Mouse (Mus musculus) kidney, adult 2 months (tissue): ENCODE data around the gene Dnah7c. TPM values are rescaled to one million over a fixed set of nuclear protein-coding genes. Genes with fewer than 3 reads are reported as not detected.
"Not testable (repeated sequence)": the region's sequence is repeated elsewhere in the genome, so short reads cannot be mapped to it uniquely, and the experiment has no call there.

Source experiments
- DNase-seq: peaks from one replicate; pipeline ENCODE4 v3.0.0; 2021
- H3K27ac ChIP-seq: fragments of 200-500 bp; 2 replicates; pipeline ENCODE4 v1.5.1; 2012; ENCODE audit warnings: low read depth, low read length, control low read depth, inconsistent platforms; ENCODE audit not compliant: insufficient read depth
- H3K27me3 ChIP-seq: fragments of 200-500 bp; replicated peaks from 2 replicates; pipeline ENCODE4 v1.6.1; 2012; ENCODE audit warnings: mild to moderate bottlenecking, moderate library complexity, low read length, inconsistent platforms; ENCODE audit not compliant: control insufficient read depth, insufficient read depth
- H3K36me3 ChIP-seq: fragments of 200-500 bp; 2 replicates; pipeline ENCODE4 v1.6.1; 2012; ENCODE audit warnings: mild to moderate bottlenecking, moderate library complexity, low read length, inconsistent platforms; ENCODE audit not compliant: control insufficient read depth, insufficient read depth
- H3K4me1 ChIP-seq: fragments of 200-500 bp; 2 replicates; pipeline ENCODE4 v1.6.1; 2011; ENCODE audit warnings: low read length; ENCODE audit not compliant: control insufficient read depth, insufficient read depth
- H3K4me3 ChIP-seq: fragments of 200-500 bp; 2 replicates; pipeline ENCODE4 v1.5.1; 2011; ENCODE audit warnings: mild to moderate bottlenecking, low read depth, low read length, control low read depth; ENCODE audit not compliant: insufficient read depth
- CTCF ChIP-seq: fragments of 200-500 bp; conservative IDR thresholded peaks from 2 replicates; pipeline ENCODE4 v1.5.1; 2011; ENCODE audit warnings: low read depth, mild to moderate bottlenecking, control low read depth, low read length, moderate library complexity, mixed read lengths; ENCODE audit not compliant: insufficient read depth, insufficient read length
- POLR2A ChIP-seq: fragments of 200-500 bp; IDR thresholded peaks from one replicate; pipeline ENCODE4 v1.6.1; 2011; ENCODE audit warnings: low read depth, low read length, control low read depth
- WGBS: fragments of 180-500 bp; shearing (Covaris S2); methylation state at CpG from one replicate; pipeline ENCODE4 v1.1.7; 2018; 5-methylcytosine and 5-hydroxymethylcytosine counted together
- polyA plus RNA-seq: library from polyadenylated mRNA; depleted of rRNA; stranded (reverse); fragments of >200 nt; gene quantifications from 2 replicates; pipeline ENCODE4 v1.2.3, GENCODE M21; 2012

Dnah7c gene
- polyA plus RNA-seq, 1 experiment: 0.09 TPM

DNA sequence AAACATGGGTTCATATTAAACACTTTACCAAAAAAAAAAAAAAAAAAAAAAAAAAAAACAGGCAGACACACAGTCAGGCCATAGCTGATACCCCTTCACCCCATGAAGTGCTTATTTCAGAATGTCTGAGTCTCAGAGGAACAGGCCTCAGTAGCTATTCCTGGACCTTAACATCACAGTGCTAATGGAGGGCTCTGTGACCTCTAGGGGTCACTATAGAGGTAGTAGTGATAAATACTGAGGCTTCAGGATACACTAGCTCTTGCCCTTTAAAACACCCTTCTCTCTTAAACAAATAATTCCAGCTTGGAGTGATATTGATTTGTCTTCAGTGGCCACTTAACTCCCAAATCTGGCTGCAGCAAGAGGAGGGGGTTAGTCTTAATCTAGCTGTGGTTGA, 343.9 kb downstream of the Dnah7c start:
- not testable (repeated sequence) for H3K4me1 ChIP-seq, H3K4me3 ChIP-seq, H3K36me3 ChIP-seq, H3K27me3 ChIP-seq, DNase-seq, H3K27ac ChIP-seq

- H3K4me1 ChIP-seq, DNase-seq, H3K36me3 ChIP-seq, H3K27ac ChIP-seq, H3K4me3 ChIP-seq, H3K27me3 ChIP-seq: not testable (repeated sequence)
- 87% methylated on average over 7 of the region's 7 CpGs for WGBS
These were observed 344.8 kb downstream of the Dnah7c start for GRCm38 (mm10) chr1:46770077-46770695.

- H3K4me1 ChIP-seq, H3K27ac ChIP-seq, H3K27me3 ChIP-seq, H3K4me3 ChIP-seq, DNase-seq, H3K36me3 ChIP-seq: not testable (repeated sequence)
- 80% methylated on average over 4 of the region's 4 CpGs for WGBS
These were observed 356.8 kb downstream of the Dnah7c start for GRCm38 (mm10) chr1:46782227-46782626.

- H3K36me3 ChIP-seq: peaks cover 1% of the 10 kb centered on the region; the same call in 1 of the 2 replicates
- no peaks in the 10 kb centered on the region for H3K4me1 ChIP-seq
- no peak for DNase-seq
- WGBS: 84% methylated on average over 1 of the region's 1 CpGs
- H3K4me3 ChIP-seq: no peak overlapping the region
- no peak for TF ChIP-seq CTCF
- no peak for TF ChIP-seq POLR2A
- no peaks in the 10 kb centered on the region for H3K27me3 ChIP-seq
- H3K27ac ChIP-seq: no peak overlapping the region
These were observed 379.7 kb downstream of the Dnah7c start for GRCm38 (mm10) chr1:46805074-46805473.

DNA sequence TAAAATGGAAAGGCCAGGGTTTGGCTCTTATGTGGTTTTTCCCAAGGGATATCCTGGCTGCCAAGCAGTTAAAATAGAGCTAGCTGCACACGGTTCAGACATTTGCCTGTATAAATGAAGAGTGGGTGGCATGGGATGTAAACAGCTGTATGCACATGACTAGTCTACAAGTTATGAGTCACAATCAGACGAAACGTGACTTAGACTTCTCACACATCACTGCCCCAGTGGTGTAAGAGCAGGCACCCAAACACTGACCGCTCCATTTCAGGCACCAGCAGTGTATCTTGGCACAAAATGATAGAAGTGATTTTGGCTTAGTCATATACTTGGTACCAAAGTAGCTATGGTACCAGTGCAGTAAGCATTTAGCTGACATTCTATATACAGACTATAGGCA, 383.2 kb downstream of the Dnah7c start:
- WGBS: 80% methylated on average over 4 of the region's 4 CpGs
- H3K27me3 ChIP-seq, H3K4me1 ChIP-seq, H3K4me3 ChIP-seq, DNase-seq, H3K27ac ChIP-seq, H3K36me3 ChIP-seq: not testable (repeated sequence)

- no peak for DNase-seq
- TF ChIP-seq CTCF (no peak), POLR2A (no peak)
- H3K27me3 ChIP-seq: no peaks in the 10 kb centered on the region
- H3K4me1 ChIP-seq: no peaks in the 10 kb centered on the region
- H3K27ac ChIP-seq: no peak overlapping the region
- no peak overlapping the region for H3K4me3 ChIP-seq
- WGBS: 97% methylated on average over 5 of the region's 5 CpGs
- H3K36me3 ChIP-seq: no peaks in the 10 kb centered on the region
These were observed 392.5 kb downstream of the Dnah7c start for GRCm38 (mm10) chr1:46817934-46818333.

GRCm38 (mm10) chr1:46822256-46822972, 397.0 kb downstream of the Dnah7c start:
- Histone ChIP-seq H3K27ac (no peak overlapping the region), H3K27me3 (no peaks in the 10 kb centered on the region), H3K4me1 (no peaks in the 10 kb centered on the region), H3K36me3 (no peaks in the 10 kb centered on the region; the same call in 1 of the 2 replicates), H3K4me3 (no peak overlapping the region)
- WGBS: 89% methylated on average over 4 of the region's 4 CpGs
- no peak for DNase-seq
- TF ChIP-seq CTCF (no peak), POLR2A (no peak)
